Mouse (Mus musculus) frontal cortex, postnatal 14 days (tissue): ENCODE measurements around the gene Olfr646.

Experiments used
- DNase-seq, 2 experiments: peaks; one replicate each; pipeline ENCODE4 v3.0.0; 2022; ENCODE audit warnings: low spot score in 2 of 2

Olfr646 gene

GRCm38 (mm10) chr7:104104757-104104972 is at the start of gene Olfr646:
Gene Olfr646, plus strand, starts transcription at chr7:104104873.
- no peak for DNase-seq

- no peak for DNase-seq
Measured at GRCm38 (mm10) chr7:104059215-104059614, 45.5 kb upstream of the Olfr646 start.

- no peak for DNase-seq
Measured at GRCm38 (mm10) chr7:104061345-104061744, 43.3 kb upstream of the Olfr646 start, which contains the start of gene 4930516K23Rik. Gene 4930516K23Rik, minus strand, starts transcription at chr7:104061445.

- no peak for DNase-seq
Measured at GRCm38 (mm10) chr7:104071769-104072168, 32.9 kb upstream of the Olfr646 start, which contains the start of gene Olfr644. Gene Olfr644, minus strand, starts transcription at chr7:104071869.

GRCm38 (mm10) chr7:104085365-104085764 is 19.3 kb upstream of the Olfr646 start, which contains the start of gene Olfr645:
Gene Olfr645, minus strand, starts transcription at chr7:104085465.
- DNase-seq: no peak

- DNase-seq: no peak
Measured at GRCm38 (mm10) chr7:104103913-104104756, 538 bp upstream of the Olfr646 start.

GRCm38 (mm10) chr7:104129726-104130125 is 25.1 kb downstream of the Olfr646 start, which contains the start of gene Ubqln5:
Gene Ubqln5, minus strand, starts transcription at chr7:104129826.
- DNase-seq: no peak

- no peak for DNase-seq
Measured at GRCm38 (mm10) chr7:104137305-104137704, 32.6 kb downstream of the Olfr646 start, which contains the start of gene Olfr643. Gene Olfr643, minus strand, starts transcription at chr7:104137405.

GRCm38 (mm10) chr7:104143179-104143578 is 38.5 kb downstream of the Olfr646 start, which contains the start of gene Ubqln3:
Gene Ubqln3, minus strand, starts transcription at chr7:104143279.
- DNase-seq: no peak

GRCm38 (mm10) chr7:104150456-104150855 is 45.8 kb downstream of the Olfr646 start, which contains the start of gene Ubqlnl:
Gene Ubqlnl, minus strand, starts transcription at chr7:104150556.
- no peak for DNase-seq
